Mouse (Mus musculus) lung, postnatal 36 days (tissue): ENCODE results near the gene Manbal.

Experiments
- DNase-seq: peaks from one replicate; pipeline ENCODE4 v3.0.0; 2022; ENCODE audit warnings: mixed read lengths

Gene Manbal

DNA sequence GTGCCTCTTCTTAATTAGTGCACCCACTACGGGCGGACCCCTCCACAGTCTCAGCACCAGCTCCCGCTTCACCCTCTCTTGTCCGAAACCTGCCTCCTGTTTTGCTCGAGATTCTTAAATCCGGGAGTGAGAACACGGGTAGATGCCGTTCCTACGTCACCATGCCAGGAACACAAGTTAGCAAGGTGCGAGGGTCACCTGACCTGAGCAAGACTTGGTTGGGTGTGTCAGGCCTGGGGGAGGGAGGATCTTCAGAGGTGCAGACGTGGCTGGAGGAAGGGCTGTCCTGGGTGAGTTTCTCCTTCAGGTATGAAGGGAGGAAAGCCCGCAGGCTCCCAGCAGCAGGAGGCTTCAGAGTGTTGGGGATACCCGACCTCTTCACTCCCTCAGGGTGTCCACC, 50.8 kb downstream of the Manbal start, which contains the start of gene Src:
Gene Src (plus strand): TSS at position 239 of the 400 bp plus-strand sequence.
- peak; percentile 53 for DNase-seq

DNA sequence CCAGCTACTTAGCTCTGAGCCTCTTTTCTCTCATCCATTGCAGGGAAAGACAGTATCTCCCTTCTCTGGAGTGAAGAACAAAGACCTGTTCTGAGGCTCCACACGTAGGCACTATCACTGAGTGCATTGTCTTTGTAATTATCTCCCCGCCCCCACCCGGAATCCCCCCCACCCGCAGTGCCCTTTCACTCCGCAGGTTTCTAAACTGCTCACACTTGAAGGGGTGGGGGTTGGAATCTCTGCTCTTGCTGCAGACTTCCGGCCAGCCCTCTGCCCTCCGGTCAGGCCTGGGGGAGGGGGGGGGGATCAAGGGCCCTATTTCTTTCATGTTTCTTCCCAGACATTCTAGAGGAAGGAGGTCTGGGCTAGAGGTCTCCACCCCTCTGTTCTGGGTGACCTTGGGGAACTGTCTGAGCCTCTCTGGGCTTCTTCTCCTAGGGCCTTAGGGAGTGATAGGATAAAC, 51.2 kb downstream of the Manbal start:
- no peak for DNase-seq

DNA sequence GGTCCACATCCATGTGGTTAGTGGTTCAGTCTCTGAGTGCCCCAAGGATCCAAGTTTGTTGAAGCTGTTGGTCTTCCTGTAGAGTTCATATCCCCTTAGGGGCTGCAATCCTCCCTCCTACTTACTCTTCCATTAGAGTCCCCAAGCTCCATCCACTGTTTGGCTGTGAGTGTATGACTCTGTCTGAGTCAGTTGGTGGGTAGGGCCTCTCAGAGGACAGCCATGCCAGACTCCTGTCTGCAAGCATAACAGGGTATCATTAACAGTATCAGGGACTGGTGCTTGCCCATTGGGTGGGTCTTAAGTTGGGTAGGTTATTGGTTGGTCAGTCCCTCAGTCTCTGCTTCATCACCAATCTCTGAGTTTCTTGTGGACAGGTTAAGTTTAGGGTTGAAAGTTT, 52.1 kb downstream of the Manbal start:
- no peak for DNase-seq

DNA sequence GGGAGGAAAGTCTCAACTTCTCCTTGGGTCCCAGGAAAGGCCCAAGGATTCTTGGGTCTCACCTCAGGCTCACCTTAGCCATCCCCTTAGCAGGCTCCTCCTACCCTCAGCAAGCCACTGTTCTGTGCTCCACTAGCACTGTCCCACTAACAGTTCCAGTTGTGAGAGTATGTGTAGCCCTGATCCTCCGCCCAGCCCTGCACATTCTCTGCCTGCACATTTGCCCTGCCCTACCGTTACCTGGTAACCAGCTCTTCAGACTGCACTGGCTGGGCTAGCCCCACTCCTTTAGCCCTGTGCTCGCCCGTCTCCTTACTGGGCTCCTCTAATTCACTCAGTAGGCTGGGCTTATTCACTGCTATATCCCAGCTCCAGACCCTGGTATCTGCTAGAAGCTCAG, 53.0 kb downstream of the Manbal start:
- DNase-seq, result peak; percentile 65

DNA sequence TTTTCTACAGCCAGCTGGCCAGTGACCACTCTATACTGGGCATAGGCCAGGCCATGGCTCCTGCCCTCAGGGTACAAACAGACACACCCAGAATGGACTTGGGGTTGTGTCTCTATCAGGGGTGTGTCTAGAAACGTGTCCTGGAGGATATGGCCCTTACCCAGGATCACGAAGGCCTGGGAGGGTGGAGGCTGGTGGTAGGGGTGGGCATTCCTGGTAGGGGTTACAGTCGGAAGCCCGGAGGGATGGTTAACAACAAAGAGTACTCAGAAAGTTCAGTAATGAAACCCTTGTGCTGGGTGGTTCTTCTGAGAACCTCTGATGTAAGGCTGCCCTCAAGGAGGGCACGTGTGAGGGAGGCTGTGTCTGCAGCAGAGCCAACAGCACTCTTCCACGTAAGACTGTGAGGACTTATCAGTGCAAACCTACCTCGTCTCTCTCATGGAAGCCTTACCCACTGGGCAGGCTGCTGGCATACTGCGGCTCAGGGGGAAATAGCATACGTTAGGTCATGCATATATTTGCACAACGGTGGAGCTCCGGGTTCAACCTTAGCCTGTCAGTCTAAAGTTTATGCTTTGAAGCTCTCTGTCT, 54.8 kb downstream of the Manbal start:
- DNase-seq, result peak; percentile 59

DNA sequence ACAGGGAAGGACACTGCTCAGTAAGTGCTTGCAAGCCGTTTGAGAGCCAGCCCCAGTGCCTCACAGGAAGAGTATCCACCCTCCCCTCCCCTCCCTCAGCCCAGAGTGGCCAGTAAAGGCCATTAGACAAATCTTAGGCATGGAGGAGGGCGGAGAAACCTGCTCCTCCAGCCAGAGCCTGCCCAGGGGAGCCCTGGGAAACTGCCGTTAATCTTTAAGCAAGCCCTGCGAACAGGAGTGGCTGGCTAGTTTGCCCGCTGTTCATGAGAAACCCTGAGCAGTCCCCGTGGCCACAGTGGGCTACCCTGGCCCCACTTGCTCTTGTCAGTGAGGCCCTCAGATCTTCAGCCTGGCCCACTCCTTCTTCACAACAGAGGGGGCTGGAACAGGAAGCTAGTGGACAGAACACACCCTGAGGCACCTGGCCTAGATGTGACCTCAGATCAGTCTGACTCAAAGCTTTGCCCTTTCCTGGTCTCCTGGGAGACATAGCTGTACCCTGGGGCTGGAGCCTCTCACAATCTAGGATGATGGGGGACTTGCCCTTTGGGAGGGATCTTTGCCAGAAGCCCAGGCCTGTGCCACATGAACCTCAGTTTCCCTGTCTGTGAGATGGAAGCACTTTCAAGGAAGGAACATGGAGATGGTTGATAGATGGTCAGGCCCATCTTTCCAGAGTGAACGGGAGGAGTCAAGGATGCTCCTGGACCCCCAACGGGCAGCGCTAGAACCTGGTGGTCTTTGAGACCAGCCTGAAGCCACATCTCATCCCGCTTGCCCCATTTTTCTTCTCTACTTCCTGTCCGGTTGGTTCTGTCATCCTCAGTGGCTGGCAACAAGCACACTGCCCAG, 55.7 kb downstream of the Manbal start:
- DNase-seq, result peak; percentile 84

DNA sequence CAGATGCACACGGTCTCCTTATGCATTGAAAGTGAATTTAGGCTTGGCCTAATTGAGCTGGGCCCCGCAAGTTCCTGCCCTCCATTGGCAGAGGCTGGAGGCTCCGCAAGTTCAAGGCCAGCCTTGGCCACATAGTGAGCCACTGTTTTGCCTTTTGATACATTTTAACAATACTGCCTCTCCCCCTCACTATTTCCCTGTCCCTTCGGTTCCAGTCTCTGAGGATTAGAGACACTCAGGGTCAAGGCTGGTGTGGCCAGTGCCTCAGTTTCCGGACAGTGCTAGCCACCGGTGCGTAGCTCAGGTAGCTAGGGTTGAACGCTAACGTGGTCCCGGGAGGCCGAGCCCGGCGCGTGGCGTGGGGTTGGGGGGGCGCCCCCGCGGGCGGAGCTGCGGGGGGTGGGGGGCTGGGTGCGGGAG, 56.3 kb downstream of the Manbal start:
- DNase-seq, result no peak

DNA sequence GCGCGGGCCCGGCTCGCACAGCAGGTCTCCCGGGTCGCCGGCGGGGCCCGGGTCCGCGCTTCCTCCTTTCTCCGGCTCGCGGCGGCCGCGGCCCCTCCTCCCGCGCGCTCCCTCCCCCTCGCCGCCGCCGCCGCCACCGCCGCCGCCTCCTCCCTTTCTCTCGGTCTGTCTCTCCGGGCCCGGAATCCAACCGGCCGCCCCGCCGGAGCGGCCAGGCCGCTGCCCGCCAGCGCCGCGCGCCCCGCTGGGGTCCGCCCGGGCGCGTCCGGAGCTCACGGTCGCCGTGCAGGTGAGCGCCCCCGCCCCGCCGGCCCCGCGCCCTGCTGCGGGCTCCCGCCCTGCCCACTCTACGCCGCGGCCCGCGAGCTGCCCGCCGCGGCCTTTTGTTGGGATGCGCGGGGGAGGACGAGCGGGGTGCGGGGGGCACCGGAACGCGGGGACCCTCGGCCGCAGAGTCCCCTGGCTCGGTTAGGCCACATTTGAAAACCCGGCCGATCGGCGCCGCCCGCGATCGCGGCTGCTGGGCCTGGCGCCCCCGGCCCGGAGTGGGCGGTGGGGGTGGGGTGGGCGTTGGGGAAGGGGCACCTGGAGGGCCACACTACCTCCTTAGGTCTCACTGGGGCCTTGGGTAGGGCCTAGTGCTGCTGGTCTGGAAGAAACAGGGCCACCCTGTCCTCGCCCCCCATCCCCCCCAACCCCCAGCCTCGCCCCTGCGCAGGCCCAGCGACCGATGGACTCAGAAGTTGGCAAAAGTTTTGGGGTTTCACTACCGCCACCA, 56.9 kb downstream of the Manbal start:
- DNase-seq, result no peak

DNA sequence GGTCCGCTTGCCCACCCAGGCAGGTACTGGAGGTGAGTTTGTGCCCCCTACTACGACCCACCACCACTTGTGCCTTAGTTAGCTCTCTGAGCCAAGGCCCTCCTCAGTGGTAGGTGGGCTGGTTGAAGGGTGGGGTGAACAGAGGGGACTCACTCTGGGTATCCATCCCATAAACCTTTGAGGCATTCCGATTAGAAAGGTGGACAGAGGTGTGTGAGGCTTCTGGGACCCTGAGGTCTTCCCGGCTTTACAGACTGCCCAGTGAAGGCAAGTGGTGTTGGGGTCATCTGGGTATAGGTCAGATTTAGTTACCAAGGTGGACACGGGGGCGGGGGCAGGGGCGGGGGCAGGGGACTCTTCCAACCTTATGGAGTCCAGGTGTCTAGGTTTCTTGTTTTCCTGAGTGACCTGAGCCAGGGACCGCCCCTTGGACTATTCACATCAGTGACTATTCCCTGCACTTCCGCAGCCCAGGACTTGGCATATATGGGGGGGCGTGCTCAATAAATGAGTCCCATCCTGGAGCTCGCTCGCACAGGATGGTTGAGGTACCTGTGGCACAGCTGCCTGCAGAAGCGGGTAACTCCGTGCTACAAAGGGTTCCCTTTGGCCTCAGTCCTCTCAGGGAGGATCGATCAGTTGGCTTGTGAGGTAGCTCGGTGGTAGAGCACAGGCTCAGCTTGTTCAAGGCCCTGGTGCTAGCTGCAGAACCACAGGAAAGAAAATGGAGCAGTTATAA, 57.7 kb downstream of the Manbal start:
- no peak for DNase-seq

DNA sequence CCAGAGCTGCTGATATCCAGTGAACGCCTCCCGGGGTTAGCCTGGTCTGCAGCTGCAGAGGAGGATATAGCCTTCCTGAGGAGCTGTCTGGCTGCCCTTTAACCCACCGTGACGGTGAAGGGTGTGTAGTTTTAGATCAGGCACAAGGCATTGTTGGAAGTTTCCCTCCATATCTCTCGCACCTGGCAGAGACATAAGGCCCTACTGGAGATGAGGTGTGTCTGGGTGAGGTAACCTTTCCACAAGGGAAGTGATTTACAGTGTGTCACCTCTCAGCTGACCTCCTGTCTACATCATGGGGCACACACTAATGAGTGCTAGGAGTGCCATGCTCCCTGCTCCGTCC, 58.2 kb downstream of the Manbal start:
- DNase-seq, result no peak

DNA sequence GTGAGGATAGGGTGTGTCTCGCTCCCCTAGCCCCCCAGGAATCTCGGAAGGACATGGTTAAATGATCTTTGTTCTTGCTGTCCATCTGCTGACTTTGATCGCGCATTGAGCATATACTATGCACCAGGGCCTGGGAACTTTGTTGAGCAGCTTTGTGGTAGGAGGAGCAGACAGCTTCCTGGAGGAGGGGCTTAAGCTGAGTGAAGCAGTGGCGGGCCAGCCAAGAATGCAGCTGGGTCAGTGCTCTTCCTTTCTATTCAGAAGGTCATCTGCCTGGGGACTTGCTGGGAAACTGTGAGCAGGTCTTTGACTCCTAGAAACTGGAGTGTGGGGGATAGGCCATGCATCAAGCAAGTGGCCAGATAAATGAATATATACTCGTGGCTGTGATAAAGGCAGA, 58.8 kb downstream of the Manbal start:
- DNase-seq, result peak; percentile 57

DNA sequence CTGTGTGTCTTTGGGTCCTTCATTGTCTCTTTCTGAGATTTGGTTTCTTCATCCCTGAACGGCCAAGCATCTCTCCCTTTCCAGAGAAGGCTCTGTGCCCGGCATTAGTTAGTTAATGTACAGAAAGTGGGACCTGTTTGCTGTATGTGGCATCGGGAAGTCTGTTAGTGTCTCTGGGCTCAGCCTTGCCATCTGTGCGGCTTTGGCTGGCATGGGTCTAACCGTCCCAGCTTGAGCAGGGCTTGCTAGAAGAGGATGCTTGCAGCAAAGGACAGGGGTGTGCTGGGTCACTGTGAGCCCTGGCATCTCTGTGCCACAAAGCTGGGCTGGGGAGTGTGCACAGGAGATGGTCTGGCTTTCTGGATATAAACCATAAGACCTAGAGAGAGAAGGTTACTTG, 59.8 kb downstream of the Manbal start:
- no peak for DNase-seq

DNA sequence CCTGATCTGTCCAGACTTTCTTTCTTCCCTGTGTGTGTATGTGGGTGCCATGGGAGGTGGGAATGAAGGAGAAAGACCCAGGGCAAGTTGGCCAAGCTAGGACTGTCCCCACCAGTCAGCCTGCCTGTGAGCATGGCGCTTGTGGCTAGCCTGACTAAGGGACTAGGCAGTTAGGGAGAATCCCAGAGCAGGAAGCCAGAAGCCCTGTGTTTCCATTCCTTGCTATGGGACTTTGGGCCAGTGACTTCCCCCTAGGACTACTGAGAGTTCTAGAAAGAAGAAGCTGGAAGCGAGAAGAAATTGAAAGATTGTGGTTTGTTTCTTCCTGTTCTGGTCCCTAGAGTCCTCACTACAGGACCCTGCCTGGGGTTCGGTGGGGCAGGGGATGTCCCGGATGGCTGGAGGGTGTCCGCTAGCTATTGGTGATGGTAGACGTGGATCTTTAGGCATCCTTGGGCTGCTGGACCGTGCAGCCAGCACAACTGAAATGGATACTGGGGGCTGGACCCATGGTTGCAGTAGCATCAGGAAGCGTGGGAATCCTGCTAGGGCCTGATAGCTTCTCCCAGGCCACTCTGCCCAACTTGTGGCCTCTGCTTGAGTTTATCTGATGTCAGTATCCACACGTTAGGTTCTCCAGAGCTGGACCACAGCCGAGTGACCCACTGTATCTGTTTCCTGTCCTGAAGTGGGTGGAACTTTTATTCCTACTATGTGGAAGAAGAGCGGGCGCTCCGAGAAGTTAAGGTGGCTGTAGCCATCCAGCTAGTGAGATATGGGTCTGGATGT, 61.2 kb downstream of the Manbal start:
- no peak for DNase-seq

DNA sequence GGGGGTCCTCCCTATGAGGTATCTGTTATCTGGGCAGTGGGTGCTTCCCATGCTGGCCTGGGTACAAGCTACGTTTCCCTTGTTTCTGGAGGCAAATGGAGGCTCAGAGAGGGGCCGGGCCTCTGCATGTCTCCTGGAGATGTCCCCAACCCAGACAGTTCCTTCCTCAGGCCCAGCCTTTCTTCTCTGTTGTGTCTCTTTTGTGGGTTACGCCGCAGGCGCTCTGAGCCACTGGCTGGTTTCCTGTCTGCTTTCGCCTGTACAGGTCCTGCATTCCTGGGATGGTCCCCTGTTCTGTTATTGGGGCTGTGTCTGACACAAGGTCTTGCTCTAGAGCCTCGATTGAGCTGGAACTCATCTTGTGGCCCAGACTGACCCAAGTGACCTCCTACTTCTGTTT, 62.3 kb downstream of the Manbal start:
- no peak for DNase-seq

DNA sequence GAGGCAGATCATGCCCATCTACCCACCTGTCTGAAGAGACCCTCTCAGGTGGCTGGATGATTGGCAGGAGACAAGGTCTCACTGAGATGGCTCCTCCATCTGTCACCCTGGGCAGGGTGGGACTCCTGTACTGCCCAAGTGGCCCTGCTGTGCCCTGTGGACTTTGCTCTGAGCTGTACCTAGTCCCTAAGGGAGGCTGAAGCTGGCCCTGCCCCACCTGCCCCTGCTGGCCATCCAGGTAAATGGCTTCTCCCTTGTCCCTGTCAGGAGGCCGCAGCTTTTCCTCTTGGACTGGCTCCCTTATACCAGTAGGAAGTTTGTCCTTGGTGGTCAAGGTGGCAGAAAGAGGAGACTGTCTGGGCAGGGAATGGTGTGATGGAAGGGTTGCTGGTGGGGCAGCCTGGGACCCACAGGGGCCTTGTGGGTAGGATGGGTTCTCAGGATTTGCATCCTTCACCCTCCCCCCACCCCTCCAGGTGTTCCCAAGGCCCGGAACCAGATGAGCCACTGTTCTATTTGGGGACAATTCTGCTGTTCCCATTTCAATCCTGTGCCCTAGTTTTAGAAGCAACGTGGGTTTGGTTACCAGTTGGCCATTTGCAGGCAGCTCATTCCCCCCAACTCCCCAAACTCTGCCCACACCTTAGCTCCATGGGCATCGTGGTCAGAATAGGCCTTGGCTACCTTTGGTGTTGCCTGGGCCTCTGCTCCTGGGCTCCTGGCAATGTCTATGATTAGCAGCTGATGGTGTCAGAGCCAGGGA, 63.5 kb downstream of the Manbal start:
- DNase-seq, result no peak

DNA sequence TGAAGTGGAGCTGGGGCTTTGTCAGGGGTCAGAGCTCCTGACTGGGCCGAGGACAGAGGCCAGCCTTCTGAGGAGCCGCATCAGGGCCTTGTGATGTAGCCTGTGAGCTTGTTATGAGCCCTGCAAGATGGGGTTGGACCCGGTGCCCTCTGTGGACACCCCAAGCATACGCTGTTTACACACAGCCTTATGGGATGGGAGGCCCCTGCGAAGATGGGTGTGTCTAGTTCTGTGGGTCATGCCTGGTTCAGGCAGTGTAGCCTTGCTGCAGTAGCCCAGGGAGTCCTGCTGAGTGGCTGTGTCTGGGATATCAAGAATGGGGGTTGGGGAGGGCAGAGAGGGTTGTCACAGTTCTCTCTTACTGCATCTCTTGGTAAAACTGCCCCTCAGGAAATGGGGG, 64.5 kb downstream of the Manbal start:
- DNase-seq, result no peak

DNA sequence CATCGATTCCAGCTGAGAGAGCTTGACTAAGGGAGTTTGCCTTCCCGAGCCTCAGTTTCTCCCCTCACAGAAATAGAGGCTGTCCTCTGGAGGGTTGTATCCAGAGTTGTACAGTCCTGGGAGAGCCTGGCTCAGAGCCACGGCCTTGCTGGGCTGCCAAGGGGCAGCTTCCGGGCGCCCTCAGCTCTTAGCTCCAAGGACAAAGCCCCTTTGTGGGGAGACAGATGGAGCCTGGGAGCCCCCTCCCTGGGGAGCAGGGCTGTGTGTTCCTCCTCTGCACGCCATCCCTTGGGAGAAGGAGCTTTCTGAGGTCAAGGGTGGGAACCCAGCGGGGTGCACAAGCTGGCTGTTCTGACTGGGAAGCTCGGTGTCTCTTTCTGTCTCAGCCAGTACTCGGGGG, 65.1 kb downstream of the Manbal start:
- DNase-seq, result no peak

DNA sequence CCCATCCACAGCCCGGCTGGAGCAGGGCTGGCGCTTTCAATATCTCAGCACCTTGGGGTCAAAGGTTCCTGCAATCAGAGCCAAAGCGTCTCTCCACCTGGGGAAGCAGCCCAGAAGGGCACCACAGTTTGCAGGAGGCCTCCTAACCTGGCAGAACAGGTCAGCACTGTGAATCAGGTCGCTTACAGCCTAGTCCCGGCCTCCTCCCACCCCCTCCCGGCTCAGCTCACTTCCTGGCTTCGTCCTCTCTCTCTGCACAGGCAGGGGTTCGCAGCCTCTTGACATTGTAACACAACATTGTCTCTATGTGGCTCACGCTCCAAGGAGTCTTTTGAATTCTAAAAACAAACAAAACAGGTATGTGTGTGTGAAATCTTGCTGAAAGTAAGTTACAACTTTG, 66.6 kb downstream of the Manbal start:
- no peak for DNase-seq

DNA sequence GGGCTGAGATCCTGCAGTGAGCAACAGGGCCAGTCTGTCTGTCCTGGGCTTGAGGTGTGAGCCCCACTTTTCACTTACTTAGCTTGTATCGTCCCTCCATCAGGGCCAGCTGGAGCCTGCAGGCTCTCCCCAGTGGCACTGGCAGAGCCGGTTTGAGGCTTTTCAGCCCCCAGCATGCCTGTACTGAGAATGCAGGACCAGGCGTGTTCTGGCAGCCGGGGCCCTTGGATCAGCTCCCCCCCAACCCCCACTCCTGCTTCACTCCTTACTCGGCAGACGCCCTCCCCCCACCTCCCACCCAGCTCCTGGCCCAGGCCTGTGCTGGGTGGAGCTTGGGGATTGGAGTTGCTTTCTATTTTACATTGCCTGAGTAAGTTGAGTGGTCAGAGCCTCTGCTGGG, 67.1 kb downstream of the Manbal start:
- DNase-seq, result peak; percentile 58

DNA sequence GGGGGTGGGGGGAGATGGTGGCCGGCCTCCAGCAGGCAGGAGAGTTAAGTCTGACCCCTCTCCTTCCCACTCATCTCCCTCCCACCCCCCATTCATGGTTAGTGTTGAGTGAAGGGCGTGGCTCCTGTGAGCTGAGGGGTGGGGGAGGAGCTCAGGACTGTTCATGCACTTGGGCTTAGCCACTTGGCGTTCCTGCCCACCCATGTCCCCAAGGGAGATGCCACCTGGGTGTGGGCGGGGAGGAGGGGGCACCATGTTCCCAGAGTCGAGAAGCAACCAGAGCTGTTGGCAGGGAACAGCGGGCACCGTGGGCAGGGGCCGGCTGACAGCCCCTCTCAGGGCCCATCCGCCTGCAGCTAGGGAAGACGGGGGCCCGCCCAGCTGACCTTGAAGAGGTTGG, 69.1 kb downstream of the Manbal start:
- no peak for DNase-seq

DNA sequence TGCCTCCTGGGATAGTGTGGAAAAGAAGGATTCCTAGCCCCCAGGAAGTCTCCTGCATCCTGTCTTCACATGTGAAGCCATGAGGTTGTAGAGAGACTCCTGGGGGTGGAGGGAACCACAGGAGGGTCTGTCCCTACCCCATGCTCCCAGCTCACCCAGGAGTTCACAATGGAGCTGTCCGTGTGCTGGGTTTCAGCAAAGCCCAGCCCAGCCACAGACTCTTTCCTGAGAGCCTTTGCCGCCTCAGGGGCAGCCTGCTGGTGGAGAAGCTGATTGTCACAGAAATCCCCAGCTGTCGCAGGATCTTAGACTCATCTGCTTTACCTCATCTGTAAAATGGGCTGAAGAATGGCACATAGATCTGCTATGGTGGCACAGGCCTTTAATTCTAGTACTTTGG, 69.7 kb downstream of the Manbal start:
- no peak for DNase-seq
